Mouse (Mus musculus) gastrocnemius, postnatal 25 days (tissue): ENCODE data around the gene Reln. TPM values are rescaled to one million over a fixed set of nuclear protein-coding genes. Genes with fewer than 3 reads are reported as not detected.

Source experiments
- DNase-seq: peaks from one replicate; pipeline ENCODE4 v3.0.0; 2022
- total RNA-seq, 2 experiments: library from RNA; stranded (reverse); gene quantifications; 1 replicate in 1 of 2; 2 replicates in 1 of 2; pipeline ENCODE4 v1.2.3; 2021

Reln gene
- total RNA-seq, 2 experiments from 2014 or later = 2.0 to 3.6 TPM

DNA sequence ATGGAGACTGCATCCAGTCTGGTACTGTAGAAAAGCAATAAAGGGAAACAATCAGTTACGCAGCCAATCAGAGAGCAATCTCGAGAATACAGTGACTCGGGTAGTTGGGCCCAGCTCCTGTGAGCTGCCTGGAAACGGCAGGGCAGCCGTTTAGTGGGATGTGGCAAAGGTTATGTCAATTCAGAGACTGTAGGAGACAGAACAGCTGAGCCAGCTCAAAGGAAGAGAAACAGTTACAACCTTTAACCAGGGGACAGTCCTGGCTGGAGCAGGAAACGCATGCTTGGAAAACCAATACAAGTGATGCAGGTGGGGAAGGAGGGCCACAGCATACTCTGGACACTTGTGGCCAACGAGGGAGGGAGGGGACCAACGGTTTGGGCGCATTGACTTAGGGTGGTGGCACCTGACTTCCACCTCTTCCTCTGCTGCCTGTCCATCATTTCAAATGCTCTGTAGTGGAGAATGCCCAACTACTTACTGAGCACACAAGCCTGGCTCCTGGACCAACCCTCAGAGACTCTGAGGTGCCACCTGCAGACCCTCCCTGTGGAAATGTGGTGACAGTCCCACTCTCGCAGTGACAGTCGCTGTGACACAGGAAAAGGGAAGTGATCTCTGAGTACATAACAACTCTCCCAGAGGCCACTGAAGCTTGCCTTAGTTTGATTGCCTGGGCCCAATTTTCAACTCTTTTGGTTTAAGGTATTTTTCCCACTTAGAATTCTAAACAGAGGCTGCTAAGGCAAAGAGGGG is 337.0 kb downstream of the Reln start:
- no peak for DNase-seq

- DNase-seq = no peak
These were observed 340.6 kb downstream of the Reln start for GRCm38 (mm10) chr5:22003858-22004257.

DNA sequence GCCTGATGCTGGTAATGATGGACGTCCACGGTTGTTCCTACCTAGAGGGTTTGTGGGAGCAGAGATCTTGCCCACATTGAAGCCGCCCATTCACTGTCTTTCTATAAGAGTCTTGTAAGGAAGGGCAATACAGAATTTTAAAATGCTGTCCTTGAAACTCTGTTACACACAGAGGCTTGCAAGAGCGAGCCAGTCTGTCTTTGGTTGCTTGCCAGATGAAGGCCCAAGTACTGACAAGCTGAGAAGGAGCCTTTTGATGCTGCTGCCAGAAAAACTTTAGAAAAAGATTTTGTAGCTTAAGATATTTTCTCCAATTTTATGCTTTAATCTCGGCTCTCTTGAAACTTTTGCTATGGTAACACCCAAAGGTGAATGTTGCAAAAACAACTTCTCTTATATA is 356.8 kb downstream of the Reln start:
- DNase-seq = no peak

DNA sequence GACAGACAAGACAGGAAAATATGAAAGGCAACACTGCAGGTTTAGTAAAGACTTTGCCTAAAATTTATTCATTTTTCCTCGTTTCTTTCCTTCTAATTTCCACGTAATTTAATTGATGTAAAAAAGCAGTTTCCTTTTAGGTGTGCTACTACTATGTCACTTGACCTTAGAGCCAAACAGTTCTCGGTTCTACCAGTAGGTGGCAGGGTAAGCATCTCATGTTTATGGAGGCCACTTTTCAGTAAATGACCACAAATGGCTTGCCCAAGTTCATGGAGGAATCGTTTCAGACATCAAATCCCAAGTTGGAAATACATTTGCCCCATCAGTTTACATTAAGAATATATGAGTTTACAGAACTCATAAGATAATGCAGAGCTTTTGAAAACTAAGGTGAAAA is 358.2 kb downstream of the Reln start:
- DNase-seq = no peak

DNA sequence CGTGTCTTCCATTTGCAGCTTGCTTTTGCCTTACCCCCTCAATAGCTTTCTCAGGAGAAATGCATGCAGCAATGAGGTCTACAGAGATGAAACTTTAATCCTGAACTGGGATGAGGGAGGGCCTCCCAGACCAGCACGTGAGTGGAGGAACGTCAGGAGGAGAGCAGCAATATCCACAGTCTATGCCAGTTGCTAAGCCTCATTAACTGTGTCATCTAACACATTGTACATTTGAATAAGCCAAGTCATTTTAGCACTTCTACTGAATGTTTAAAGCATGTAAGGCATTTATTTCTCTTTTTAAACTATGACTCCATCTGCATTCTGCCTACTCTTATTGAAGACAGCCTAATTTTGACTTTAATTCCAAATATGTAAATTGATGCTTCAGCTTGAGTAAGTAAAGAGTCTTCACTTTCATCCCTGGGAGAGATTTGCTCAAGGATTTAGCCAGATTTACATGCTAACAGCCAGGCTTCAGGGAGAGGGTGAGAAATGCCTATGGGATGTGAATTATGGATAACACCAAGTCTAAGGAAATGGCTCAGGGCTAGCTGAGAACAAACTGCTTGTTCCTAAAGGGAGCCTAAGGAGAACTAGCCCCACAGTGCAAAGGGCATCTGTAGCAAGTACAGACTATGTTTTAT is 361.4 kb downstream of the Reln start:
- DNase-seq = no peak

- no peak for DNase-seq
These were observed 363.3 kb downstream of the Reln start for GRCm38 (mm10) chr5:21981216-21981615.

DNA sequence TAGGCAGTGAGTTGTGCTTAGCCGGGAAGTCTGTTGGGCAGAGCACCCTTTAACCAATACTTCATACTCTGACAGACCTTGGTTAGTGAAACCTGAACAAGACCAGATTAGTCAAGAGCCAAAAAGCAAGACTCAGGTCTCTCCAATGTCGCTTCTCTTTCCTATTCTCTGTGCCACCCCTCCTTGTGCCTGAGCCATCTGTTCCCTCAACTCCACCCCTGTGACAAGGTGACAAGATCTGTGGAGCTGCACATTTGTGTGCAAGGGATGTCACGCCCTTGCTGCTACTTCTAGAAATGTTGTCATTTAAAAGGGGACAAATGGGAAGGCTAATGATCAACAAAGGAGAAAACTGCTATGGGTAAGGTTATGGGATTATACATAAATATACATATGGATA is 364.0 kb downstream of the Reln start:
- no peak for DNase-seq

GRCm38 (mm10) chr5:21973266-21974010 is 371.1 kb downstream of the Reln start:
- no peak for DNase-seq

- no peak for DNase-seq
These were observed 382.7 kb downstream of the Reln start for GRCm38 (mm10) chr5:21961796-21962195.

- no peak for DNase-seq
These were observed 384.4 kb downstream of the Reln start for GRCm38 (mm10) chr5:21960151-21960550.

- no peak for DNase-seq
These were observed 386.9 kb downstream of the Reln start for GRCm38 (mm10) chr5:21957586-21957985.

DNA sequence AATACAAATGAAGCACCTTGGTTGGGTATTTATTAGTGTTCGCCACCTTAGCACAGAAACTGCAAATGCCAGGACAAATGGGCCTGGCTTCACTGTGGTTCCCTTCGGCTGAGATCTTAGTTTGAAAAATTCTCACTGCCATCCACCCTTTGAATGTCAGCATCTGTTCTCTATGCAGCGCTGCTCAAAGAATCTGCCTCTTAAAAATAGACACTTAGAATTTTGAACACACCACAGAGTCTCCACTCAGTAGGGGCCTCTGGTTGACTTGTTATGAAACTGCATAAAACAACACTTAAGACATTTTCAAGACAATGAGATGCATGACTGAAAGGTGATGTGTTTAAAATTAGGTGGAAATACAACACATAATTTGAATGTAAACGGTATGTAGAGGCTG is 387.4 kb downstream of the Reln start:
- DNase-seq = no peak

GRCm38 (mm10) chr5:21949507-21949897 is 395.0 kb downstream of the Reln start:
- no peak for DNase-seq

GRCm38 (mm10) chr5:21948736-21949506 is 395.6 kb downstream of the Reln start:
- no peak for DNase-seq

GRCm38 (mm10) chr5:21947610-21948381 is 396.7 kb downstream of the Reln start:
- no peak for DNase-seq

GRCm38 (mm10) chr5:21944579-21944978 is 399.9 kb downstream of the Reln start:
- DNase-seq = no peak

DNA sequence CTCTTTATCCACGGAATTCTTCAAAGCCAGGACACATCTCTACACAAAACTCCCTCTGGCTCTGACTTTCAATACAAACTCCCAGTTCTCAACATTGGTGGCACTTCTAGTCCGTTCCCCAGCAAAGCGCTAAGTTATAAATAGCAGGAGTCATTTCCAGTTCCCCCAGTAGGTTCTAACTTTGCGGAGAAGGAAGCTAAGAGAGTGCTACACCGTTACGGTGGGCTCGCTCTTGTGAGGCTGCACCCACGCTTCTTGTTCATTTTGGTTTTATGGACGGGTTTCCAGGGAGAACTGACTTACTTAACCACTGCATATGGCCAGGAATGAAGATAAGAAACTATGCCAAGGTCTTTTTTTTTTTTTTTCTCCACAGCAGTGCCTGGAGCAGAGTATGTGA is 405.1 kb downstream of the Reln start:
- no peak for DNase-seq

DNA sequence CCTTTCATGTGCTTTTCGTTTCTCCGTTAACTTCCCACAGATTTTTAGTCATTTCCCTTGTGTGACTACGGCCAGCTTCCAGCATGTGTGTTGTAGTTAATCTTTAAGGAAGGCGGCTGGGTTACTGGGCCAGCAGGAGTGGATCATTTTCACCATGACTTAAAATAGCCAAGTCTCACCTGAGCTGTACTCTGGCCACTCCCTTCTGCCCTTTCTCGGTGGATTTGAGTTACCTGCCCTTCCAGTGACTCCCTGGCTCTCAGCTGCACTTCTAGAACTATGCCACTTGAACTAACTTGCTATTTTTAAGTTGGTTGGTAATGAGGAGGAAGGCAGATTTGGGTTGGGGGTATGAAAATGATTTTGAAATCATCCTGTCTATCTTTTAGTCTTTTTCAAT is 406.4 kb downstream of the Reln start:
- no peak for DNase-seq

DNA sequence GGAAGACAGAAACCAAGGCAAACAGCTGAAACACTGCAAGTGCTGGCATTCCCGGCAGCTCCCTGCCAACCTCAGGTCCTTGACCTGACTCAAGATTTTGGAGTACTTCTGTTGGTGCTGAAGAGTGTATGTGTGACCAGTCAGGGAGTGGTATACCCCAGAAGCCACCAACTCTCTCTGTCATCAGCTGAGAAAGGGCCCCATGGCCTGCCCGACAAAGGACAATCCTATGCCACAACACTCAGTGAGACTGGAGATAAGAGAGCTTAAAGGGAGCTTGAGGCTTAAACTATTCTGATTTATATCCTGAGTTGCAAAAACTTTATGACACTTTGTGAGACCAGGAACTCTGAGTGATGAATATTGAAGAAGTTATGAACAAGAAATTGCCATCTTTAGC is 407.9 kb downstream of the Reln start:
- DNase-seq = no peak

DNA sequence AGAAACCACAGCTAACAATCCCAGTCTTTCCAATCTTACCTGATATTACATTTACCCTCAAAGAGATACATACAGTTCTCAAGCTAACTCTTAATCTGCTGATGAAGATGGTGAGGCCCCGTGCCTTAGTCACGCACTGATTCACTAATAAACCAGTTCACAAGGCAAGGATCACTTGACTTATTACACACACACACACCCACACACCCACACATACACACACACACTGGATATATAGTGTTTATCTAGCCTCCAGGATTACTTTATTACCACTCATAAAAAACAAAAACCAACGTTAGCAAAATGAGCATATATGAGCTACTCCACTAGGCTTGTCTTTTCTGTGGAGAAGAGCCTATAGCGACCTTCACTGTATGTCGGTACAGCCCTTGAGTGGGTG is 408.4 kb downstream of the Reln start:
- no peak for DNase-seq

- no peak for DNase-seq
These were observed 409.6 kb downstream of the Reln start for GRCm38 (mm10) chr5:21934811-21935396.
